Mouse (Mus musculus) heart, postnatal 0 days (tissue): ENCODE data around the gene Gm44511.
"Not testable (repeated sequence)": the region's sequence is repeated elsewhere in the genome, so short reads cannot be mapped to it uniquely, and the experiment has no call there.

Source experiments
- CTCF ChIP-seq: IDR thresholded peaks from 2 replicates; pipeline ENCODE4 v1.5.1; 2016; ENCODE audit warnings: antibody characterized with exemption, control low read depth, low read depth
- EP300 ChIP-seq: IDR thresholded peaks from 2 replicates; pipeline ENCODE4 v1.6.1; 2016; ENCODE audit warnings: antibody characterized with exemption, low read depth

DNA sequence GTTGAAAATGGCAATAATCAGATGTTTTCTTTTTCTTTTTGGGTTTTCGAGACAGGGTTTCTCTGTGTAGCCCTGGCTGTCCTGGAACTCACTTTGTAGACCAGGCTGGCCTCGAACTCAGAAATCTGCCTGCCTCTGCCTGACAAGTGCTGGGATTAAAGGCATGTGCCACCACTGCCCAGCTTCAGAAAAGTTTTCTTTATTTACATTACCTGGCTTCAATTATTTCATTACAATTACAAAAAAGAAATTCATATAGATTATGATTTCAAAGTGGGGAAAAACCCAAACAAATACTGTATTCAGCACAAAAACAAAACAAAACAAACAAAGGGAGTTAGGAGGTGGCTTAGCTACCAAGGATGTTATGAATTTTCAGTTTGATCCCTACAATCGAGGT lies 14.6 kb upstream of the Gm44511 start:
- not testable (repeated sequence) for TF ChIP-seq CTCF, EP300
